Mouse (Mus musculus): ENCODE measurements around the gene Aplp1. TPM values are rescaled to one million over a fixed set of nuclear protein-coding genes. Genes with fewer than 3 reads are reported as not detected.

Aplp1 gene
- total RNA-seq, 2 experiments from 2014 or later: 1,244 to 1,325 TPM

DNA sequence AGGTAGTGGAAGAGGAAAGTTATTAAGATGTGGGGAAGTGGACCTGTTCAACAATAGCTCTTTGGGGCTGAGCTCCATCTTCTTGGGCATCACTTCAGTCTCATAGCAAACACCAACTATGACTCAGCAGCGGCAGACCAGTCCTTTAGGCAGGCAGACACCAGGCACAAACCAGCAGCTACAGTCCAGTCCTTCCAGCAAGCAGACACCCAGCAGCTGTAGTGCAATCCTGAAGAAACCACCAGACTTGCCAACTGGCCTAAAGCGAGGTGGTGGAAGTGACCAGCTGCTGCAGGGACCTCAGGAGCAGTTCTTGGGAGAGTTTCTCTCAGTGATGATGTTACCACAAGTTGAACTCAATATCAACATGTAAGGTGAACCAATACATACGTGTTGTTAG, 36.7 kb downstream of the Aplp1 start:
- no peak for DNase-seq

- DNase-seq: no peak
These were observed 43.0 kb downstream of the Aplp1 start for GRCm38 (mm10) chr7:30402343-30402742.

- DNase-seq: no peak
These were observed 45.7 kb downstream of the Aplp1 start for GRCm38 (mm10) chr7:30399671-30400070.

- DNase-seq: no peak
These were observed 50.5 kb downstream of the Aplp1 start for GRCm38 (mm10) chr7:30394871-30395270.

GRCm38 (mm10) chr7:30394379-30394778, 51.0 kb downstream of the Aplp1 start:
- no peak for DNase-seq

- DNase-seq: no peak
These were observed 51.7 kb downstream of the Aplp1 start for GRCm38 (mm10) chr7:30393631-30394030.

DNA sequence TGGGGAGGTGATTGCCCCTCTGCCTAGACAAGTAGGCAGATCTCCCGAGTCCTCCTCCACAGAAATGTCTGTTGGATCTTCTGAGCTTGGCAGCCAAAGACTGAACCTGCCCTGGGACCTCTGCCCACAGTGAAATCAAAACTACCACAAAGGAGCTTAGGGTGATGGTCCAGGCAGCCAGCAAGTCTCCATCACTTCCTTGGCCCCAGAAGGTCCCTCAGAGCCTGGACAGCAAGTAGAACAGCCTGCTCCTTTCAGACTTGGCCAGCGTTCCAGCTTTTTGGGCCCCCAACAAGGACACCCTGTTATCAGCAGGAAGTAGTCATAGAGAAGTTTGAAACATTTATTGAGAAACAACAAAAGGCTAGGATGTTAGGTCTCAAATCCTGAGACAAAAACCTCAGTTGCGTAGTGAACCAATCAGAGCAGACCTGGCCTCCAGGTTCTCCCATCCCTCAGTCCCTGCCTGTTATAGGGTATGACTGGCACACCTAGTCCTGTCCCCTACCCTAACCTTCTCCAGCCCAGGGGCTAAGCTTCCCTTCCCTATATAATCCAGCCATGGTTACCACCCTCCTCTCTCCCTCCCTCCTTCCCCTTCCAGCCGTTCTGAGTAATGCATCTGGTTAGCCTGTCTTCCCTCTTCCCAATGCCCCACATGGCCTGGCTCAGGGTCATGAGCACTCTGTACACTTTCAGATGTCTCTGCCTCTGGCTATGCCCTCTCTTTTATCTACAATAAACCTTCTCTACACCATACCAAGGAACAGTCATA, 52.4 kb downstream of the Aplp1 start:
- DNase-seq: no peak

Other genes starting within 250 kb of the Aplp1 start
- 100 to 1,000 TPM; 207 to 234 TPM for gene Capns1, start 246.7 kb downstream of the Aplp1 start, total RNA-seq (2021)
- 10 to 100 TPM; 53.1 to 65.2 TPM for gene Polr2i, start 213.6 kb downstream of the Aplp1 start, total RNA-seq (2021)
- gene Tbcb, start 213.3 kb downstream of the Aplp1 start, total RNA-seq (2021): 100 to 1,000 TPM; 118 to 127 TPM
- gene Ovol3, start 209.8 kb downstream of the Aplp1 start, total RNA-seq (2021): not detected
- gene Thap8, start 165.4 kb downstream of the Aplp1 start, total RNA-seq (2021): under 1 TPM; 0.27 to 0.28 TPM
- gene Wdr62, start 165.1 kb downstream of the Aplp1 start, total RNA-seq (2021): 1 to 10 TPM in 1 of 2 experiments, under 1 TPM in 1; 0.94 to 2.1 TPM
- gene Clip3, start 153.8 kb downstream of the Aplp1 start, total RNA-seq (2021): 100 to 1,000 TPM; 454 to 456 TPM
- gene Alkbh6, start 136.8 kb downstream of the Aplp1 start, total RNA-seq (2021): 10 to 100 TPM; 54.2 to 57.2 TPM
- 10 to 100 TPM; 10.5 to 12.7 TPM for gene Syne4, start 130.7 kb downstream of the Aplp1 start, total RNA-seq (2021)
- gene E130208F15Rik, start 123.8 kb downstream of the Aplp1 start, total RNA-seq (2021): under 1 TPM; 0.28 to 0.40 TPM
- 1 to 10 TPM; 6.6 to 7.4 TPM for gene Sdhaf1, start 121.6 kb downstream of the Aplp1 start, total RNA-seq (2021)
- 10 to 100 TPM; 29.3 to 30.7 TPM for gene Lrfn3, start 82.8 kb downstream of the Aplp1 start, total RNA-seq (2021)
- 10 to 100 TPM; 27.4 to 30.2 TPM for gene Tyrobp, start 31.8 kb downstream of the Aplp1 start, total RNA-seq (2021)
- not detected for gene Hcst, start 25.7 kb downstream of the Aplp1 start, total RNA-seq (2021)
- gene Nfkbid, start 23.8 kb downstream of the Aplp1 start, total RNA-seq (2021): 1 to 10 TPM; 3.1 to 3.4 TPM
- 10 to 100 TPM; 12.3 to 21.0 TPM for gene Kirrel2, start 12.2 kb upstream of the Aplp1 start, total RNA-seq (2021)
- gene Nphs1, start 12.8 kb upstream of the Aplp1 start, total RNA-seq (2021): 1 to 10 TPM; 1.2 TPM
- gene Prodh2, start 48.1 kb upstream of the Aplp1 start, total RNA-seq (2021): under 1 TPM in 1 of 2 experiments, not detected in 1; 0.73 TPM
- 100 to 1,000 TPM; 104 to 111 TPM for gene Arhgap33, start 89.5 kb upstream of the Aplp1 start, total RNA-seq (2021)
- gene Hspb6, start 106.6 kb upstream of the Aplp1 start, total RNA-seq (2021): 1 to 10 TPM; 3.3 to 3.7 TPM
- 1 to 10 TPM; 5.7 to 6.9 TPM for gene Proser3, start 106.8 kb upstream of the Aplp1 start, total RNA-seq (2021)
- gene Lin37, start 114.3 kb upstream of the Aplp1 start, total RNA-seq (2021): 10 to 100 TPM; 46.4 to 50.1 TPM
- gene U2af1l4, start 117.8 kb upstream of the Aplp1 start, total RNA-seq (2021): 10 to 100 TPM; 69.0 to 72.2 TPM
- gene Gm49396, start 117.8 kb upstream of the Aplp1 start, total RNA-seq (2021): 10 to 100 TPM; 10.9 to 11.1 TPM
- gene Psenen, start 118.1 kb upstream of the Aplp1 start, total RNA-seq (2021): 10 to 100 TPM; 79.8 to 92.4 TPM
- gene Igflr1, start 119.9 kb upstream of the Aplp1 start, total RNA-seq (2021): 1 to 10 TPM; 5.5 to 7.0 TPM
- gene Kmt2b, start 143.2 kb upstream of the Aplp1 start, total RNA-seq (2021): 10 to 100 TPM; 42.3 to 53.4 TPM
- not detected for gene Zbtb32, start 153.4 kb upstream of the Aplp1 start, total RNA-seq (2021)
- under 1 TPM in 1 of 2 experiments, not detected in 1; 0.25 TPM for gene Upk1a, start 167.3 kb upstream of the Aplp1 start, total RNA-seq (2021)
- gene Cox6b1, start 180.6 kb upstream of the Aplp1 start, total RNA-seq (2021): 100 to 1,000 TPM; 609 to 715 TPM
- not detected for gene Etv2, start 190.3 kb upstream of the Aplp1 start, total RNA-seq (2021)
- 10 to 100 TPM; 72.4 to 76.0 TPM for gene Rbm42, start 204.8 kb upstream of the Aplp1 start, total RNA-seq (2021)
- 1 to 10 TPM; 4.7 to 5.0 TPM for gene Haus5, start 219.5 kb upstream of the Aplp1 start, total RNA-seq (2021)
- gene Pmis2, start 226.1 kb upstream of the Aplp1 start, total RNA-seq (2021): not detected

Data from layer of hippocampus, postnatal 36 days (tissue).